Mouse (Mus musculus): Measurements from ENCODE around the gene Cxcr4. TPM values are rescaled to one million over a fixed set of nuclear protein-coding genes. Genes with fewer than 3 reads are reported as not detected.

Cxcr4 gene
- total RNA-seq, 2 experiments from 2014 or later, result 1.1 to 1.9 TPM

DNA sequence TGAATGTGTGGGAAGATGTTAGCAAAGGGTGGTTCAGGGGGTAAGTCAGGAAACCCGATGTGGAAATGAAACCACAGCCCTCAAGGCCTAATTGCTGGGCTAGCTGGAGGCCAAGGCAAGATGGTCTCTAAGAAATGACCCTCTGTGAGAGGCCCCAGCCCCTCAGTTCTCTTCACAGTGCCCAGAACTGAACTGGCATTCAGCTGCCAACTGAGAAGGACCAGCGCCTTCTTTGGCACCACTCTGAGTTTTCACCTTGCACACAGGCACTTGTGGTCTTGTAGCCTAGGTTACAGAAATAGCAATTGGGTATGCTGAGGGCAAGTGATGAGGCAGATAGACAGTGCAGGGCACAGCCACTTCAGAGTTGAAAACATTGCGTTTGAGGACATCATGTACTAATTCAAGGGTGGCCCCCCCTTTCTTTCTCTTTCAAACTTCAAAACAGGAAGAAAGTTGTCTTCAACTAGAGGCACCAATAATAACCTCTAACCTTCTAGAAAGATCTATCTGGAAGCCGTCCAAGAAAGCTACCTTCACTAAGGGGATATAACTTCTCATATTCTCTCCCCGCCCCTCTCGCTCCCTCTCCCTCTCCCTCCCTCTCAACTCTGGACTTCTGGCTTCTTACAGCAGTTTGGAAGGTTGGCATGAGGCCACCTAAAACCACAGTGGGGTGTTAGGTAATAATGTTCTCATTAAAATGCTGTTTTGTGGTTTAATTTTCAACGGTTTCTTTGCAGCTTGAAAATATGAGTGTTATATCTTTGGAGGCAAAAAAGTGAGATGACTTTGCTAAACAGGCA lies 22.8 kb upstream of the Cxcr4 start:
- DNase-seq, result peak; percentile 40
- Histone ChIP-seq H3K4me3 (no peak overlapping the region), H3K27ac (peak overlapping the region; percentile 31; the same call in 1 of the 2 replicates)
- no peak for TF ChIP-seq CTCF (IDR thresholded peaks at IDR 0.05)
- intact Hi-C loops (cut with DNase I), result no loop called here

GRCm38 (mm10) chr1:128608119-128608518 lies 16.0 kb upstream of the Cxcr4 start:
- TF ChIP-seq CTCF (IDR thresholded peaks at IDR 0.05), result no peak
- H3K4me3 ChIP-seq, result no peak overlapping the region
- intact Hi-C loops (cut with DNase I), result no loop called here
- no peak overlapping the region for H3K27ac ChIP-seq
- no peak for DNase-seq

GRCm38 (mm10) chr1:128607423-128607822 lies 15.3 kb upstream of the Cxcr4 start:
- no peak for DNase-seq
- Histone ChIP-seq H3K27ac (no peak overlapping the region), H3K4me3 (no peak overlapping the region)
- no peak for TF ChIP-seq CTCF (IDR thresholded peaks at IDR 0.05)
- intact Hi-C loops (cut with DNase I), result no loop called here

DNA sequence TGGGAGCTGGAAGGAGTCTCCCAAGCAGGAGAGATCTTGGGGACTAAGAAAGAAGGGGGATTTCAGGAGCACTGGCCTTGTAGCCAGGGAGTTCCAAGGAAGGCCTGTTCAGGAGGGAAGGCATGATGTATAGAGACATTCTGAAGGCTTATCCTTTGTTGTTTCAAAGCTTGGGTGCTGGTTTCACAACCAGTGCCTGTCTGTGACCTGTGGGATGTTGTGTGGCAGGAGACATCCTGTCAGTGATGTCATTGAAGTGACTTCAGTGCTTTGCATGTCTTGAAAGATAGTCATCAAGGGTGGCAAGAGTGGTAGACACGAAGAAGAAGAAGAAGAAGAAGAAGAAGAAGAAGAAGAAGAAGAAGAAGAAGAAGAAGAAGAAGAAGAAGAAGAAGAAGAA lies 13.7 kb upstream of the Cxcr4 start:
- intact Hi-C loops (cut with DNase I), result loop anchor here (2.0 kb wide), 1 partner anchor 77 kb away; no protein-coding TSS in a partner anchor
- no peak for TF ChIP-seq CTCF (IDR thresholded peaks at IDR 0.05)
- DNase-seq, result no peak
- no peak overlapping the region for H3K4me3 ChIP-seq
- no peak overlapping the region for H3K27ac ChIP-seq

- intact Hi-C loops (cut with DNase I), result no loop called here
Observed at GRCm38 (mm10) chr1:128602688-128603385, 10.7 kb upstream of the Cxcr4 start.

DNA sequence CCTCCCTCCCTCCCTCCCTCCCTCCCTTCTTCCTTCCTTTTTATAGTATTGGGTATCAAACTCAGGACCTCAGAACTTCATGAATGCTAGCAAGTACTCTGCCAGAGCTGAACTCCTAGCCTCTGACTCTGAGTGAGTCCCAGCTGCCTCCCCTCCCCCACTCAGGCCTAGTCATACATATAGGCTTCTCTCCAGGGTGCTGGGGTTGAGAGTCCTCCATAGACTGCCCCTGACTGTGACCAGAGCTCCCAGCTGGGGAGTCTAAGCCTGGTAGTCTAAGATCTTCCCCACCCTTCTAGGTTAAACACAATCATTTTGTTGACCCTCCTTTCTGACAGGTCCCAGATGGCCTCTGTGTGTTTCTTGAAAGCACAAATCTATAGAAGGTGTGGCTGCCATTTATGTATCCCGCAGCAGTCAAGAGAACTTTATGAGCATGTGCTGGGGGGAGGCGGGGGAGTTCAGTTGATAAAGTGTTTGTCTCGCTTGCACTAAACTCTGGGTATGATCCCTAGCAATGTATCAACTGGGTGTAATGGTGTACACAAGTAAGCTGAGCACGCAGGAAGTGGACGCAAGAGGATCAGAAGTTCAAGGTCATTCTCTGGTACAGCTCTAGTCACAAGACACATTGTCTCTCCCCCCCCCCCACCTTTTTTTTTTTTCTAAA lies 10.1 kb upstream of the Cxcr4 start:
- intact Hi-C loops (cut with DNase I), result no loop called here
- no peak for TF ChIP-seq CTCF (IDR thresholded peaks at IDR 0.05)

More at GRCm38 (mm10) chr1:128602688-128603385, 10.7 kb upstream of the Cxcr4 start:
- no peak overlapping the region for H3K4me3 ChIP-seq
- no peak overlapping the region for H3K27ac ChIP-seq
- DNase-seq, result no peak
- TF ChIP-seq CTCF (IDR thresholded peaks at IDR 0.05), result no peak

GRCm38 (mm10) chr1:128601307-128601706 lies 9.2 kb upstream of the Cxcr4 start:
- no peak for TF ChIP-seq CTCF (IDR thresholded peaks at IDR 0.05)
- no peak for DNase-seq
- H3K27ac ChIP-seq, result no peak overlapping the region
- intact Hi-C loops (cut with DNase I), result no loop called here
- H3K4me3 ChIP-seq, result no peak overlapping the region

More for the DNA sequence above, 10.1 kb upstream of the Cxcr4 start:
- no peak for DNase-seq
- Histone ChIP-seq H3K4me3 (no peak overlapping the region), H3K27ac (no peak overlapping the region)

GRCm38 (mm10) chr1:128600549-128600948 lies 8.5 kb upstream of the Cxcr4 start:
- DNase-seq, result no peak
- Histone ChIP-seq H3K27ac (no peak overlapping the region), H3K4me3 (no peak overlapping the region)
- no peak for TF ChIP-seq CTCF (IDR thresholded peaks at IDR 0.05)
- intact Hi-C loops (cut with DNase I), result no loop called here

DNA sequence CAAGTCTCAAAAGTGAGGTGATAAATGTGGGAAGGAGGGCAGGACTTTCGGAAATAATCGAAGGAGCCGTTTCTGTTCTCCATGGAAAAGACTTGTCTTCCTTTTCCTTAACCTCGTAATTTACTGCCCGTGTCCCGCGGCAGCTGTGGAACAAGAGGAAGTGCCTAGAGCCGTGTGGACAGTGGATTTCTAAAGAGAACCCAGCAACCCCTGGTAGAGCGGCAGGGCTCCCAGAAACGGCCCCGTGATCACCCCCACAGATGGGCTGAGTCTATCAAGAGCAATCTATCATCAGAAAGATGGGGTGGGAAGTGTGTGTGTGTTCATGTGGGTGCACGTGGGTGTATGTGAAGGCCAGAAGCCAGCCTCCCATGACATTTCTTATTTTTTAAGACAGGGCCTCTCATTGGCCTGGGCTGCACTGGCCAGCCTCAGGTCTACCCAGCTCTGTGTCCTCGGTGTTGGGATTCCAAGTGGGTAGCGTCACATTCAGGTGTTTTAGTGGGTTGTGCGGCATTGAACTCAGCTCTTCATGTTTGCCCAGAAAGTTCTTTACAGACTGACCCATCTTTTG lies 5.2 kb upstream of the Cxcr4 start:
- Histone ChIP-seq H3K27ac (no peak overlapping the region), H3K4me3 (no peak overlapping the region)
- no peak for TF ChIP-seq CTCF (IDR thresholded peaks at IDR 0.05)
- DNase-seq, result no peak
- intact Hi-C loops (cut with DNase I), result loop anchor here (10.0 kb wide), 1 partner anchor 222 kb away; no protein-coding TSS in a partner anchor

- no peak for TF ChIP-seq CTCF (IDR thresholded peaks at IDR 0.05)
- Histone ChIP-seq H3K4me3 (no peak overlapping the region), H3K27ac (no peak overlapping the region)
- intact Hi-C loops (cut with DNase I), result loop anchor here (10.0 kb wide), 1 partner anchor 221 kb away; no protein-coding TSS in a partner anchor
- DNase-seq, result no peak
Observed at GRCm38 (mm10) chr1:128595528-128595927, 3.4 kb upstream of the Cxcr4 start.

GRCm38 (mm10) chr1:128595105-128595420 lies 3.0 kb upstream of the Cxcr4 start:
- TF ChIP-seq CTCF (IDR thresholded peaks at IDR 0.05), result no peak
- no peak for DNase-seq
- Histone ChIP-seq H3K4me3 (no peak overlapping the region), H3K27ac (no peak overlapping the region)
- intact Hi-C loops (cut with DNase I), result loop anchor here (10.0 kb wide), 1 partner anchor 220 kb away; no protein-coding TSS in a partner anchor

- intact Hi-C loops (cut with DNase I), result loop anchor here (10.0 kb wide), 1 partner anchor 220 kb away; no protein-coding TSS in a partner anchor
- H3K27ac ChIP-seq, result no peak overlapping the region
- no peak for DNase-seq
- H3K4me3 ChIP-seq, result no peak overlapping the region
- no peak for TF ChIP-seq CTCF (IDR thresholded peaks at IDR 0.05)
Observed at GRCm38 (mm10) chr1:128594353-128595104, 2.4 kb upstream of the Cxcr4 start.
